Mouse (Mus musculus) thymus, adult 2 months (tissue): ENCODE results near the gene Sh3rf1.

Experiments
- CTCF ChIP-seq: fragments of 200-500 bp; IDR thresholded peaks from 2 replicates; pipeline ENCODE4 v1.5.1; 2012; ENCODE audit warnings: mild to moderate bottlenecking, control low read depth, low read length, moderate library complexity, borderline replicate concordance; ENCODE audit not compliant: control insufficient read depth, poor library complexity, insufficient read depth; ENCODE audit errors: extremely low read depth
- POLR2A ChIP-seq: fragments of 200-500 bp; IDR thresholded peaks from 2 replicates; pipeline ENCODE4 v1.6.1; 2012; ENCODE audit warnings: mild to moderate bottlenecking, low read length, control low read depth, moderate library complexity; ENCODE audit not compliant: control insufficient read depth, poor library complexity, insufficient read depth; ENCODE audit errors: extremely low read depth

DNA sequence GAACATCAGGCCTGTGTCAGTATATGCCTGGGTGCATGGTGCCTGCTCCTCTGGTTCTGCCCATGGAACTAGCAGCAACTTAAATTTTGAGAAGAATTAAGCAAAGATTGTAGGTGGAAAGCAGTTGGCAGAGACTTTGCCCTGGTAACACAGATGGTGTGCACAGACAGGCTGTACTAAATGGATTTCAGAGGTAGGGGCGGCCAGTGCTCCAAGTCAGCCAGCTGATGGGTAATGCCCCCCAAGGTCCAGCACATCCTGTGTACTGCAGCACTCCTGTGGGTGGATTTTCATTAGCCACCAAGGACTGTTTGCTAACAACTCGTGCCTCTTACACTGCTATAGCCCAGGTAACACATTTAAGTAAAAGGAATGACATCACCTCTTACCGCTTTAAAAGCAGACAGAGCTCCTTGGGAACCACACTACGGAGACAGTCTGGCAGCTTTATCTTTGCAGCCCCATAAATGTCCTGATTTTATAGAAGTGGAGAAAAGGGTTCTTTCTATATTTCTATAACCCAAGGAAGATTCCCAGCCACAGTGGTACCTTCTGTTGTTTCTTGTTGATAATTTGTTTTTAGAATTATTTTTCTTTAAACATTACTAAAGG is 82.9 kb downstream of the Sh3rf1 start:
- no peak for TF ChIP-seq CTCF
- TF ChIP-seq POLR2A: no peak
